Mouse (Mus musculus): ENCODE results near the gene Ifi203.
"Not testable (repeated sequence)": the region's sequence is repeated elsewhere in the genome, so short reads cannot be mapped to it uniquely, and the experiment has no call there.

DNA sequence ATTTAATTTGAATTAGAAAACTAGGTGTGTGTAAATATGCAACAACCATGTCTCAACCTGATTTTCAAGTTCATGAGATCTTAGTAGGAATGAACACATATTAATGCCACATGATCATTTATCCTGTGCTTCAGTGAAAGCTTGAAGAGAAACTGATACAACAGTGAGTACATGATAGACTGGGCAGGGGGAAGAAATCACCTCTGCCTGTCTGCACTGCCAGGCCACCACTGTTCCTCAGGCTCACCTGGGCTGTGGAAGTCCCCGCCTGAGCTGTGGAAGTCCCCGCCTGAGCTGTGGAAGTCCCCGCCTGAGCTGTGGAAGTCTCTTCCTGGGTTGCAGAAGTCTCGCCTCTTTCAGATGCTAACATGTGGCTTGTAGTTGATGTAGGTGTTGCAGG lies 36.6 kb downstream of the Ifi203 start:
- not testable (repeated sequence) for TF ChIP-seq POLR2A (IDR thresholded peaks at IDR 0.05; ENCODE audit: borderline replicate concordance, extremely low read depth, low read depth, low read length); CTCF (IDR thresholded peaks at IDR 0.05; ENCODE audit: insufficient read depth, low read length)
